Mouse (Mus musculus) liver, embryonic 11.5 days (tissue): ENCODE measurements around the gene Isoc2a. TPM values are rescaled to one million over a fixed set of nuclear protein-coding genes. Genes with fewer than 3 reads are reported as not detected.
A peak's percentile ranks its signal among the peaks of the same experiment; 100 is the strongest.

ENCODE experiments used
- ATAC-seq: fragments of 200-750 bp; cut with Nextera tagmentation; replicated peaks from 2 replicates; pipeline ENCODE4 v1.8.0; 2017; ENCODE audit warnings: moderate number of reproducible peaks, mild to moderate bottlenecking, moderate TSS enrichment, moderate library complexity; ENCODE audit not compliant: low FRiP score
- DNase-seq: peaks from one replicate; pipeline ENCODE4 v3.0.0-alpha.2; 2017; ENCODE audit warnings: low spot score
- H3K27ac ChIP-seq: fragments of 300-500 bp; sonication (generic); 2 replicates; pipeline ENCODE4 v1.5.1; 2014; ENCODE audit warnings: mild to moderate bottlenecking, low read depth, low read length, control low read depth
- H3K27me3 ChIP-seq: fragments of 300-500 bp; sonication (generic); replicated peaks from 2 replicates; pipeline ENCODE4 v1.6.1; 2014; ENCODE audit warnings: low read length, mixed read lengths; ENCODE audit not compliant: control insufficient read depth, insufficient read depth
- H3K36me3 ChIP-seq: fragments of 300-500 bp; sonication (generic); 2 replicates; pipeline ENCODE4 v1.6.1; 2014; ENCODE audit warnings: mild to moderate bottlenecking, low read length, moderate library complexity, mixed read lengths; ENCODE audit not compliant: control insufficient read depth, insufficient read depth
- H3K4me1 ChIP-seq: fragments of 300-500 bp; sonication (generic); replicated peaks from 2 replicates; pipeline ENCODE4 v1.6.1; 2014; ENCODE audit warnings: low read length, mixed read lengths; ENCODE audit not compliant: control insufficient read depth, insufficient read depth
- H3K4me2 ChIP-seq: fragments of 300-500 bp; sonication (generic); 2 replicates; pipeline ENCODE4 v1.6.1; 2014; ENCODE audit warnings: mild to moderate bottlenecking, control low read depth, moderate library complexity
- H3K4me3 ChIP-seq: fragments of 300-500 bp; sonication (generic); 2 replicates; pipeline ENCODE4 v1.5.1; 2014; ENCODE audit warnings: low read depth, low read length, control low read depth
- H3K9ac ChIP-seq: fragments of 300-500 bp; sonication (generic); 2 replicates; pipeline ENCODE4 v1.6.1; 2014; ENCODE audit warnings: low read depth, low read length, control low read depth
- H3K9me3 ChIP-seq: fragments of 300-500 bp; sonication (generic); 2 replicates; pipeline ENCODE4 v1.6.1; 2016; ENCODE audit warnings: low read length, inconsistent platforms, mixed read lengths; ENCODE audit not compliant: control insufficient read depth
- WGBS: fragments of 180-500 bp; shearing (Covaris S2); extraction: QIAGEN DNeasy Blood & Tissue Kit; methylation state at CpG from one replicate; pipeline ENCODE4 v1.1.7; 2014; 5-methylcytosine and 5-hydroxymethylcytosine counted together
- polyA plus RNA-seq: library from polyadenylated mRNA; unstranded; fragments of >200 nt; fragmentation: Nextera tagmentation; extraction: Ambion mirVana; gene quantifications from 2 replicates; pipeline ENCODE4 v1.2.1, GENCODE M21; 2014

The Isoc2a gene
- polyA plus RNA-seq, 1 experiment from 2014 or later = 1.3 TPM

GRCm38 (mm10) chr7:4844245-4844916 lies 32.6 kb upstream of the Isoc2a start, which contains the start of gene Shisa7:
Gene Shisa7 (minus strand): TSS chr7:4844696.
- Histone ChIP-seq H3K9ac (no peak within 1 kb of the TSS), H3K4me1 (peaks cover 4% of the 10 kb centered on the region; the same call in 1 of the 2 replicates), H3K9me3 (no peaks in the 10 kb centered on the region), H3K36me3 (no peaks in the 10 kb centered on the region), H3K4me2 (peak within 1 kb of the TSS; percentile 64), H3K4me3 (peak within 1 kb of the TSS; percentile 39), H3K27me3 (peaks cover 56% of the 10 kb centered on the region), H3K27ac (no peak within 1 kb of the TSS)
- 4% methylated on average over 35 of the region's 41 CpGs for WGBS
- ATAC-seq (0 out of 2 replicates have a peak, but pooled peaks have one; percentile 22), DNase-seq (no peak)

- no peak overlapping the region for H3K27ac ChIP-seq
- peak overlapping the region; percentile 64 for H3K4me2 ChIP-seq
- WGBS = 4% methylated on average over 13 of the region's 13 CpGs
- no peaks in the 10 kb centered on the region for H3K36me3 ChIP-seq
- H3K9ac ChIP-seq = no peak overlapping the region
- DNase-seq (peak; percentile 56), ATAC-seq (peak; percentile 68)
- peaks cover 4% of the 10 kb centered on the region; the same call in 1 of the 2 replicates for H3K4me1 ChIP-seq
- peak overlapping the region; percentile 39 for H3K4me3 ChIP-seq
- no peaks in the 10 kb centered on the region for H3K9me3 ChIP-seq
- peaks cover 56% of the 10 kb centered on the region for H3K27me3 ChIP-seq
These were observed 32.0 kb upstream of the Isoc2a start for GRCm38 (mm10) chr7:4844917-4845309.

- 55% methylated on average over 9 of the region's 9 CpGs for WGBS
- Histone ChIP-seq H3K9me3 (no peaks in the 10 kb centered on the region), H3K4me1 (no peaks in the 10 kb centered on the region), H3K4me3 (no peak overlapping the region), H3K27me3 (peaks cover 23% of the 10 kb centered on the region), H3K27ac (no peak overlapping the region), H3K9ac (no peak overlapping the region), H3K4me2 (no peak overlapping the region), H3K36me3 (no peaks in the 10 kb centered on the region)
- no peak for DNase-seq
- no peak for ATAC-seq
These were observed 27.6 kb upstream of the Isoc2a start for GRCm38 (mm10) chr7:4849372-4849771.

- no peak overlapping the region for H3K27ac ChIP-seq
- no peak overlapping the region for H3K9ac ChIP-seq
- H3K4me2 ChIP-seq = no peak overlapping the region
- 75% methylated on average over 11 of the region's 11 CpGs for WGBS
- H3K27me3 ChIP-seq = peaks cover 9% of the 10 kb centered on the region
- H3K4me1 ChIP-seq = no peaks in the 10 kb centered on the region
- no peaks in the 10 kb centered on the region for H3K36me3 ChIP-seq
- ATAC-seq (no peak), DNase-seq (no peak)
- no peak overlapping the region for H3K4me3 ChIP-seq
- H3K9me3 ChIP-seq = no peaks in the 10 kb centered on the region
These were observed 26.2 kb upstream of the Isoc2a start for GRCm38 (mm10) chr7:4850621-4851314.

- 64% methylated on average over 8 of the region's 8 CpGs for WGBS
- no peak for DNase-seq
- no peak for ATAC-seq
These were observed 25.7 kb upstream of the Isoc2a start for GRCm38 (mm10) chr7:4851315-4851688.

GRCm38 (mm10) chr7:4853613-4854012 lies 23.3 kb upstream of the Isoc2a start:
- ATAC-seq = no peak
- H3K27me3 ChIP-seq = peaks cover 6% of the 10 kb centered on the region
- no peaks in the 10 kb centered on the region for H3K4me1 ChIP-seq
- WGBS = 55% methylated on average over 3 of the region's 3 CpGs
- no peak overlapping the region for H3K4me3 ChIP-seq
- H3K27ac ChIP-seq = no peak overlapping the region
- H3K36me3 ChIP-seq = no peaks in the 10 kb centered on the region
- H3K9me3 ChIP-seq = no peaks in the 10 kb centered on the region
- no peak for DNase-seq
- no peak overlapping the region for H3K9ac ChIP-seq
- no peak overlapping the region for H3K4me2 ChIP-seq

More at GRCm38 (mm10) chr7:4851315-4851688, 25.7 kb upstream of the Isoc2a start:
- Histone ChIP-seq H3K4me2 (no peak overlapping the region), H3K4me1 (no peaks in the 10 kb centered on the region), H3K9me3 (no peaks in the 10 kb centered on the region), H3K4me3 (no peak overlapping the region), H3K9ac (no peak overlapping the region), H3K36me3 (no peaks in the 10 kb centered on the region), H3K27ac (no peak overlapping the region), H3K27me3 (0 out of 2 replicates have a peak, but pooled peaks cover 4% of the 10 kb centered on the region)

GRCm38 (mm10) chr7:4856508-4856907 lies 20.4 kb upstream of the Isoc2a start:
- Histone ChIP-seq H3K9me3 (no peaks in the 10 kb centered on the region), H3K27me3 (peaks cover 6% of the 10 kb centered on the region), H3K4me2 (no peak overlapping the region), H3K9ac (no peak overlapping the region), H3K27ac (no peak overlapping the region), H3K4me1 (no peaks in the 10 kb centered on the region), H3K4me3 (no peak overlapping the region), H3K36me3 (no peaks in the 10 kb centered on the region)
- WGBS = 72% methylated on average over 9 of the region's 9 CpGs
- ATAC-seq = no peak
- no peak for DNase-seq

- H3K9me3 ChIP-seq = no peaks in the 10 kb centered on the region
- peaks cover 6% of the 10 kb centered on the region for H3K27me3 ChIP-seq
- H3K4me1 ChIP-seq = no peaks in the 10 kb centered on the region
- H3K4me3 ChIP-seq = no peak overlapping the region
- ATAC-seq (no peak), DNase-seq (no peak)
- no peak overlapping the region for H3K27ac ChIP-seq
- no peaks in the 10 kb centered on the region for H3K36me3 ChIP-seq
- H3K4me2 ChIP-seq = no peak overlapping the region
- 60% methylated on average over 7 of the region's 7 CpGs for WGBS
- H3K9ac ChIP-seq = no peak overlapping the region
These were observed 19.6 kb upstream of the Isoc2a start for GRCm38 (mm10) chr7:4857321-4857720.
